Mouse (Mus musculus): ENCODE results near the gene Polr3e. TPM values are rescaled to one million over a fixed set of nuclear protein-coding genes. Genes with fewer than 3 reads are reported as not detected.
"Not testable (repeated sequence)": the region's sequence is repeated elsewhere in the genome, so short reads cannot be mapped to it uniquely, and the experiment has no call there.

Gene Polr3e
- total and polyA plus RNA-seq, 2 experiments from 2014 or later = 17.1 to 25.2 TPM

- H3K36me3 ChIP-seq (ENCODE audit: insufficient read depth, low read length) = peaks cover 61% of the 10 kb centered on the region
- no peak overlapping the region for H3K4me2 ChIP-seq (ENCODE audit: low read depth, low read length)
- no peak for TF ChIP-seq CTCF (IDR thresholded peaks at IDR 0.05; ENCODE audit: low read depth)
- H3K9me3 ChIP-seq (ENCODE audit: low read length) = no peaks in the 10 kb centered on the region
- H3K27me3 ChIP-seq (ENCODE audit: insufficient read depth, low read length) = no peaks in the 10 kb centered on the region
- no peaks in the 10 kb centered on the region for H3K4me1 ChIP-seq (ENCODE audit: insufficient read depth, low read length)
- 81% methylated on average over 1 of the region's 1 CpGs for WGBS
- DNase-seq (ENCODE audit: low spot score) = no peak
- no peak overlapping the region for H3K4me3 ChIP-seq (ENCODE audit: low read length)
- no peak overlapping the region for H3K27ac ChIP-seq
- no peak for ATAC-seq
- no peak overlapping the region for H3K9ac ChIP-seq (replicated peaks; ENCODE audit: low read length)
Observed at GRCm38 (mm10) chr7:120942506-120942905, 25.0 kb downstream of the Polr3e start.

GRCm38 (mm10) chr7:120943936-120944509 is 26.5 kb downstream of the Polr3e start:
- no peaks in the 10 kb centered on the region for H3K9me3 ChIP-seq (ENCODE audit: low read length)
- no peaks in the 10 kb centered on the region for H3K27me3 ChIP-seq (ENCODE audit: insufficient read depth, low read length)
- TF ChIP-seq CTCF (IDR thresholded peaks at IDR 0.05; ENCODE audit: low read depth) = no peak
- H3K4me3 ChIP-seq (ENCODE audit: low read length) = no peak overlapping the region
- H3K27ac ChIP-seq = no peak overlapping the region
- H3K4me2 ChIP-seq (ENCODE audit: low read depth, low read length) = no peak overlapping the region
- no peak for ATAC-seq
- no peaks in the 10 kb centered on the region for H3K4me1 ChIP-seq (ENCODE audit: insufficient read depth, low read length)
- WGBS = 78% methylated on average over 7 of the region's 8 CpGs
- H3K9ac ChIP-seq (replicated peaks; ENCODE audit: low read length) = no peak overlapping the region
- H3K36me3 ChIP-seq (ENCODE audit: insufficient read depth, low read length) = peaks cover 50% of the 10 kb centered on the region
- DNase-seq (ENCODE audit: low spot score) = no peak

- not testable (repeated sequence) for H3K27ac ChIP-seq; ATAC-seq; H3K4me1 ChIP-seq (ENCODE audit: insufficient read depth, low read length); H3K9ac ChIP-seq (replicated peaks; ENCODE audit: low read length); H3K4me3 ChIP-seq (ENCODE audit: low read length); DNase-seq (ENCODE audit: low spot score); H3K4me2 ChIP-seq (ENCODE audit: low read depth, low read length); H3K9me3 ChIP-seq (ENCODE audit: low read length); H3K27me3 ChIP-seq (ENCODE audit: insufficient read depth, low read length)
- WGBS = 81% methylated on average over 7 of the region's 7 CpGs
- peaks cover 14% of the 10 kb centered on the region; the same call in 1 of the 2 replicates for H3K36me3 ChIP-seq (ENCODE audit: insufficient read depth, low read length)
Observed at GRCm38 (mm10) chr7:120953591-120953990, 36.0 kb downstream of the Polr3e start.

DNA sequence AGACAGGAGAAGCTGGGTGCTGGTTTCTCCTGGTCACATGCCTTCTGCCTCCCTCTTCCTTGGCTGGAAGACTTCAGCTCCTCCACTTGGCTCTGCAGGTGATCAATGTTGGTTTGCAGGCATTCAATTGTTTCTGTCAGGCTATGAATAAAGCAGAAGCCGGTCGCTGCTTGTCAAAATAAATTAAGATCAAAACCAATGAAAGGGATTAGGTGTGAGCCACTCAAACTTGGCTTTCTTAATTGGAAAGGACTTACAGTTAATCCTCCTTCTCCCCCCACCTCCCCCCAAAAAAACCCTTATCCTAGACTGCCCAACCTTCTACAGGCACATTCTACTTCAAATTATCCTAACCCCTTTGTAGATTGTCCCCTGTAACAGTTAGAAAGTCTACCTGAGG is 42.6 kb downstream of the Polr3e start:
- 59% methylated on average over 2 of the region's 2 CpGs for WGBS
- no peak overlapping the region for H3K4me3 ChIP-seq (ENCODE audit: low read length)
- no peak for TF ChIP-seq CTCF (IDR thresholded peaks at IDR 0.05; ENCODE audit: low read depth)

DNA sequence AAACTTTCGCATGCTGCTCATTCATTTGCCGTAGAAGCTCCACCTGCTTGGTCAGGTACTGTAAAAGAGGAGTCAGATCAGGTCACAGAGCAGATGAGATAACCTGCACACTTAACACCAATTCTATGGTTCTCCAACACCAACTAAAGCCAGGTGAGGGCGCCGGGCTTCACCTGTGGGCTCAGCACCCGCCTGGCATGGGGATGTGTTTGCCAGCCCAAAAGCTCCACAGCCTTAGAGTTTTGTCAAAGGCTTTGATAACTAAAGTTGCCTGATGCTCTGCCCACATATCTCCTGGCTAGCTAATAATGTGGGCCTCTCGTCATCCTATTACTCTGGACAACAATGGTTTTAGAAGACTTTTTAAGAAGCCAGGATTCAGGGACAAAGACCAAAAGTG is 43.1 kb downstream of the Polr3e start:
- ATAC-seq = no peak
- H3K4me2 ChIP-seq (ENCODE audit: low read depth, low read length) = no peak overlapping the region
- no peak for DNase-seq (ENCODE audit: low spot score)
- WGBS = 83% methylated on average over 6 of the region's 6 CpGs
- H3K4me1 ChIP-seq (ENCODE audit: insufficient read depth, low read length) = no peaks in the 10 kb centered on the region
- no peak overlapping the region for H3K4me3 ChIP-seq (ENCODE audit: low read length)
- H3K9me3 ChIP-seq (ENCODE audit: low read length) = no peaks in the 10 kb centered on the region
- no peak overlapping the region for H3K27ac ChIP-seq
- H3K27me3 ChIP-seq (ENCODE audit: insufficient read depth, low read length) = no peaks in the 10 kb centered on the region
- H3K9ac ChIP-seq (replicated peaks; ENCODE audit: low read length) = no peak overlapping the region
- peaks cover 17% of the 10 kb centered on the region; the same call in 1 of the 2 replicates for H3K36me3 ChIP-seq (ENCODE audit: insufficient read depth, low read length)
- peak; percentile 23; the same call in 1 of the 2 replicates for TF ChIP-seq CTCF (IDR thresholded peaks at IDR 0.05; ENCODE audit: low read depth)

More for the DNA sequence above, 42.6 kb downstream of the Polr3e start:
- Histone ChIP-seq H3K27ac (no peak overlapping the region), H3K4me1 (ENCODE audit: insufficient read depth, low read length) (no peaks in the 10 kb centered on the region), H3K27me3 (ENCODE audit: insufficient read depth, low read length) (no peaks in the 10 kb centered on the region), H3K9ac (replicated peaks; ENCODE audit: low read length) (no peak overlapping the region), H3K4me2 (ENCODE audit: low read depth, low read length) (no peak overlapping the region), H3K36me3 (ENCODE audit: insufficient read depth, low read length) (peaks cover 17% of the 10 kb centered on the region; the same call in 1 of the 2 replicates), H3K9me3 (ENCODE audit: low read length) (no peaks in the 10 kb centered on the region)
- no peak for DNase-seq (ENCODE audit: low spot score)
- ATAC-seq = no peak

- H3K4me3 ChIP-seq (ENCODE audit: low read length) = no peak overlapping the region
- 66% methylated on average over 3 of the region's 3 CpGs for WGBS
- ATAC-seq (no peak), DNase-seq (ENCODE audit: low spot score) (no peak)
- no peak overlapping the region for H3K27ac ChIP-seq
- no peak overlapping the region for H3K9ac ChIP-seq (replicated peaks; ENCODE audit: low read length)
- TF ChIP-seq CTCF (IDR thresholded peaks at IDR 0.05; ENCODE audit: low read depth) = no peak
- H3K4me1 ChIP-seq (ENCODE audit: insufficient read depth, low read length) = no peaks in the 10 kb centered on the region
- no peak overlapping the region for H3K4me2 ChIP-seq (ENCODE audit: low read depth, low read length)
- H3K27me3 ChIP-seq (ENCODE audit: insufficient read depth, low read length) = no peaks in the 10 kb centered on the region
- no peaks in the 10 kb centered on the region for H3K9me3 ChIP-seq (ENCODE audit: low read length)
- peaks cover 9% of the 10 kb centered on the region; the same call in 1 of the 2 replicates for H3K36me3 ChIP-seq (ENCODE audit: insufficient read depth, low read length)
Observed at GRCm38 (mm10) chr7:120961893-120962292, 44.3 kb downstream of the Polr3e start.

GRCm38 (mm10) chr7:120963126-120963525 is 45.6 kb downstream of the Polr3e start:
- Histone ChIP-seq H3K27me3 (ENCODE audit: insufficient read depth, low read length) (no peaks in the 10 kb centered on the region), H3K4me3 (ENCODE audit: low read length) (no peak overlapping the region), H3K36me3 (ENCODE audit: insufficient read depth, low read length) (peaks cover 9% of the 10 kb centered on the region; the same call in 1 of the 2 replicates), H3K27ac (no peak overlapping the region), H3K9ac (replicated peaks; ENCODE audit: low read length) (no peak overlapping the region), H3K9me3 (ENCODE audit: low read length) (no peaks in the 10 kb centered on the region), H3K4me1 (ENCODE audit: insufficient read depth, low read length) (no peaks in the 10 kb centered on the region), H3K4me2 (ENCODE audit: low read depth, low read length) (no peak overlapping the region)
- DNase-seq (ENCODE audit: low spot score) (no peak), ATAC-seq (no peak)
- no peak for TF ChIP-seq CTCF (IDR thresholded peaks at IDR 0.05; ENCODE audit: low read depth)
- WGBS = 93% methylated on average over 5 of the region's 5 CpGs
